Mouse (Mus musculus) right cerebral cortex, postnatal 4 days (tissue): Measurements from ENCODE around the gene Spaca9.
A peak's percentile ranks its signal among the peaks of the same experiment; 100 is the strongest.

Experiments used
- DNase-seq: peaks from one replicate; pipeline ENCODE4 v3.0.0-alpha.2; 2022

Spaca9 gene

GRCm38 (mm10) chr2:28699361-28700335 is at the start of gene Spaca9, which contains the start of gene Ak8:
Spaca9 (minus strand) TSS chr2:28699727.
Ak8 (plus strand) TSS chr2:28700164.
- DNase-seq: peak; percentile 87

- no peak for DNase-seq
Measured at GRCm38 (mm10) chr2:28747705-28748104, 48.2 kb upstream of the Spaca9 start.

GRCm38 (mm10) chr2:28746682-28747332 is 47.3 kb upstream of the Spaca9 start:
- DNase-seq: no peak

- DNase-seq: no peak
Measured at GRCm38 (mm10) chr2:28742701-28743100, 43.2 kb upstream of the Spaca9 start.

- DNase-seq: no peak
Measured at GRCm38 (mm10) chr2:28740159-28740558, 40.6 kb upstream of the Spaca9 start.

GRCm38 (mm10) chr2:28737112-28737511 is 37.6 kb upstream of the Spaca9 start:
- peak; percentile 38 for DNase-seq

- DNase-seq: no peak
Measured at GRCm38 (mm10) chr2:28730676-28731075, 31.1 kb upstream of the Spaca9 start.

GRCm38 (mm10) chr2:28727786-28728404 is 28.4 kb upstream of the Spaca9 start:
- DNase-seq: no peak

GRCm38 (mm10) chr2:28723912-28724311 is 24.4 kb upstream of the Spaca9 start:
- DNase-seq: no peak

- DNase-seq: no peak
Measured at GRCm38 (mm10) chr2:28722419-28722818, 22.9 kb upstream of the Spaca9 start.

GRCm38 (mm10) chr2:28713036-28713435 is 13.5 kb upstream of the Spaca9 start:
- no peak for DNase-seq

- DNase-seq: no peak
Measured at GRCm38 (mm10) chr2:28706787-28707186, 7.3 kb upstream of the Spaca9 start.

- DNase-seq: no peak
Measured at GRCm38 (mm10) chr2:28706106-28706636, 6.6 kb upstream of the Spaca9 start.

- no peak for DNase-seq
Measured at GRCm38 (mm10) chr2:28701646-28702262, 2.2 kb upstream of the Spaca9 start.

GRCm38 (mm10) chr2:28698566-28698965 is 961 bp downstream of the Spaca9 start:
- no peak for DNase-seq

GRCm38 (mm10) chr2:28692692-28693091 is 6.8 kb downstream of the Spaca9 start:
- DNase-seq: no peak

- peak; percentile 39 for DNase-seq
Measured at GRCm38 (mm10) chr2:28688431-28688830, 11.1 kb downstream of the Spaca9 start.

- DNase-seq: no peak
Measured at GRCm38 (mm10) chr2:28685895-28686294, 13.6 kb downstream of the Spaca9 start.

GRCm38 (mm10) chr2:28681718-28682117 is 17.8 kb downstream of the Spaca9 start:
- no peak for DNase-seq

- peak; percentile 40 for DNase-seq
Measured at GRCm38 (mm10) chr2:28680710-28681109, 18.8 kb downstream of the Spaca9 start.

- no peak for DNase-seq
Measured at GRCm38 (mm10) chr2:28676005-28676404, 23.5 kb downstream of the Spaca9 start.

- no peak for DNase-seq
Measured at GRCm38 (mm10) chr2:28671438-28671837, 28.1 kb downstream of the Spaca9 start.

- no peak for DNase-seq
Measured at GRCm38 (mm10) chr2:28665818-28666217, 33.7 kb downstream of the Spaca9 start.
